Mouse (Mus musculus): ENCODE measurements around the gene Utp15. TPM values are rescaled to one million over a fixed set of nuclear protein-coding genes. Genes with fewer than 3 reads are reported as not detected.

The Utp15 gene
- polyA plus RNA-seq, 1 experiment from 2014 or later, result 8.4 TPM

GRCm38 (mm10) chr13:98264111-98264510, 1.3 kb upstream of the Utp15 start:
- H3K27me3 ChIP-seq (replicated peaks; ENCODE audit: insufficient read depth, low read length), result no peaks in the 10 kb centered on the region
- H3K9ac ChIP-seq (replicated peaks; ENCODE audit: low read depth), result 0 out of 2 replicates have a peak overlapping the region, but pooled peaks have one; percentile 86
- H3K4me3 ChIP-seq (ENCODE audit: low read depth, low read length), result peak overlapping the region; percentile 85; the same call in 1 of the 2 replicates
- H3K27ac ChIP-seq (ENCODE audit: low read length), result no peak overlapping the region
- H3K36me3 ChIP-seq (ENCODE audit: insufficient read depth, low read length), result peaks cover 10% of the 10 kb centered on the region; the same call in 1 of the 2 replicates
- 32% methylated on average over 5 of the region's 5 CpGs for WGBS
- TF ChIP-seq CTCF (IDR thresholded peaks at IDR 0.05) (no peak), EP300 (IDR thresholded peaks at IDR 0.05) (no peak)
- H3K4me1 ChIP-seq (ENCODE audit: insufficient read depth, low read depth, low read length), result peaks cover 14% of the 10 kb centered on the region
- peak overlapping the region; percentile 91 for H3K4me2 ChIP-seq (replicated peaks; ENCODE audit: low read depth, low read length)
- H3K9me3 ChIP-seq (ENCODE audit: low read length), result no peaks in the 10 kb centered on the region
- DNase-seq (ENCODE audit: low spot score) (no peak), ATAC-seq (no peak)

GRCm38 (mm10) chr13:98263458-98263987, 682 bp upstream of the Utp15 start:
- Histone ChIP-seq H3K9me3 (ENCODE audit: low read length) (no peaks in the 10 kb centered on the region), H3K4me3 (ENCODE audit: low read depth, low read length) (peak overlapping the region; percentile 85), H3K27ac (ENCODE audit: low read length) (peak overlapping the region; percentile 92), H3K4me2 (replicated peaks; ENCODE audit: low read depth, low read length) (peak overlapping the region; percentile 91), H3K9ac (replicated peaks; ENCODE audit: low read depth) (peak overlapping the region; percentile 86), H3K4me1 (ENCODE audit: insufficient read depth, low read depth, low read length) (peaks cover 14% of the 10 kb centered on the region), H3K36me3 (ENCODE audit: insufficient read depth, low read length) (peaks cover 4% of the 10 kb centered on the region; the same call in 1 of the 2 replicates), H3K27me3 (replicated peaks; ENCODE audit: insufficient read depth, low read length) (no peaks in the 10 kb centered on the region)
- ATAC-seq (no peak; the same call in 1 of the 2 replicates), DNase-seq (ENCODE audit: low spot score) (peak; percentile 28)
- WGBS, result under 1% methylated on average over 16 of the region's 16 CpGs
- TF ChIP-seq EP300 (IDR thresholded peaks at IDR 0.05) (no peak), CTCF (IDR thresholded peaks at IDR 0.05) (no peak)

- no peaks in the 10 kb centered on the region for H3K27me3 ChIP-seq (replicated peaks; ENCODE audit: insufficient read depth, low read length)
- TF ChIP-seq CTCF (IDR thresholded peaks at IDR 0.05) (peak; percentile 15; the same call in 1 of the 2 replicates), EP300 (IDR thresholded peaks at IDR 0.05) (no peak)
- no peak overlapping the region for H3K4me3 ChIP-seq (ENCODE audit: low read depth, low read length)
- no peak overlapping the region for H3K9ac ChIP-seq (replicated peaks; ENCODE audit: low read depth)
- no peak overlapping the region for H3K27ac ChIP-seq (ENCODE audit: low read length)
- no peaks in the 10 kb centered on the region for H3K4me1 ChIP-seq (ENCODE audit: insufficient read depth, low read depth, low read length)
- H3K4me2 ChIP-seq (replicated peaks; ENCODE audit: low read depth, low read length), result no peak overlapping the region
- 66% methylated on average over 9 of the region's 9 CpGs for WGBS
- peaks cover 32% of the 10 kb centered on the region for H3K36me3 ChIP-seq (ENCODE audit: insufficient read depth, low read length)
- DNase-seq (ENCODE audit: low spot score) (no peak), ATAC-seq (no peak)
- H3K9me3 ChIP-seq (ENCODE audit: low read length), result no peaks in the 10 kb centered on the region
Observed at GRCm38 (mm10) chr13:98254921-98255320, 7.9 kb downstream of the Utp15 start.

- H3K9ac ChIP-seq (replicated peaks; ENCODE audit: low read depth), result no peak overlapping the region
- DNase-seq (ENCODE audit: low spot score) (no peak), ATAC-seq (no peak)
- H3K9me3 ChIP-seq (ENCODE audit: low read length), result no peaks in the 10 kb centered on the region
- WGBS, result 91% methylated on average over 10 of the region's 10 CpGs
- H3K27me3 ChIP-seq (replicated peaks; ENCODE audit: insufficient read depth, low read length), result no peaks in the 10 kb centered on the region
- peaks cover 30% of the 10 kb centered on the region for H3K36me3 ChIP-seq (ENCODE audit: insufficient read depth, low read length)
- H3K27ac ChIP-seq (ENCODE audit: low read length), result no peak overlapping the region
- no peak for TF ChIP-seq CTCF (IDR thresholded peaks at IDR 0.05)
- no peak for TF ChIP-seq EP300 (IDR thresholded peaks at IDR 0.05)
- H3K4me2 ChIP-seq (replicated peaks; ENCODE audit: low read depth, low read length), result no peak overlapping the region
- H3K4me3 ChIP-seq (ENCODE audit: low read depth, low read length), result no peak overlapping the region
- no peaks in the 10 kb centered on the region for H3K4me1 ChIP-seq (ENCODE audit: insufficient read depth, low read depth, low read length)
Observed at GRCm38 (mm10) chr13:98249594-98249993, 13.2 kb downstream of the Utp15 start.

GRCm38 (mm10) chr13:98245386-98245785, 17.5 kb downstream of the Utp15 start:
- Histone ChIP-seq H3K27ac (ENCODE audit: low read length) (no peak overlapping the region), H3K27me3 (replicated peaks; ENCODE audit: insufficient read depth, low read length) (no peaks in the 10 kb centered on the region), H3K36me3 (ENCODE audit: insufficient read depth, low read length) (peaks cover 9% of the 10 kb centered on the region; the same call in 1 of the 2 replicates), H3K4me2 (replicated peaks; ENCODE audit: low read depth, low read length) (no peak overlapping the region), H3K9ac (replicated peaks; ENCODE audit: low read depth) (no peak overlapping the region), H3K9me3 (ENCODE audit: low read length) (no peaks in the 10 kb centered on the region), H3K4me1 (ENCODE audit: insufficient read depth, low read depth, low read length) (no peaks in the 10 kb centered on the region), H3K4me3 (ENCODE audit: low read depth, low read length) (no peak overlapping the region)
- no peak for TF ChIP-seq CTCF (IDR thresholded peaks at IDR 0.05)
- no peak for DNase-seq (ENCODE audit: low spot score)
- no peak for ATAC-seq
- WGBS, result 69% methylated on average over 7 of the region's 7 CpGs

GRCm38 (mm10) chr13:98244571-98245350, 18.1 kb downstream of the Utp15 start:
- Histone ChIP-seq H3K4me2 (replicated peaks; ENCODE audit: low read depth, low read length) (no peak overlapping the region), H3K27me3 (replicated peaks; ENCODE audit: insufficient read depth, low read length) (no peaks in the 10 kb centered on the region), H3K36me3 (ENCODE audit: insufficient read depth, low read length) (peaks cover 3% of the 10 kb centered on the region; the same call in 1 of the 2 replicates), H3K4me3 (ENCODE audit: low read depth, low read length) (no peak overlapping the region), H3K9me3 (ENCODE audit: low read length) (no peaks in the 10 kb centered on the region), H3K9ac (replicated peaks; ENCODE audit: low read depth) (no peak overlapping the region), H3K4me1 (ENCODE audit: insufficient read depth, low read depth, low read length) (no peaks in the 10 kb centered on the region), H3K27ac (ENCODE audit: low read length) (no peak overlapping the region)
- no peak for TF ChIP-seq EP300 (IDR thresholded peaks at IDR 0.05)
- DNase-seq (ENCODE audit: low spot score), result no peak
- no peak; the same call in 1 of the 2 replicates for ATAC-seq
- WGBS, result 45% methylated on average over 5 of the region's 5 CpGs

Measured in lung, postnatal 0 days (tissue).